Mouse (Mus musculus): ENCODE data around the gene Speer3. TPM values are rescaled to one million over a fixed set of nuclear protein-coding genes. Genes with fewer than 3 reads are reported as not detected.

Speer3 gene
- polyA plus RNA-seq (2012; rRNA removed; ENCODE audit: low replicate concordance), result not detected in 2 replicates

DNA sequence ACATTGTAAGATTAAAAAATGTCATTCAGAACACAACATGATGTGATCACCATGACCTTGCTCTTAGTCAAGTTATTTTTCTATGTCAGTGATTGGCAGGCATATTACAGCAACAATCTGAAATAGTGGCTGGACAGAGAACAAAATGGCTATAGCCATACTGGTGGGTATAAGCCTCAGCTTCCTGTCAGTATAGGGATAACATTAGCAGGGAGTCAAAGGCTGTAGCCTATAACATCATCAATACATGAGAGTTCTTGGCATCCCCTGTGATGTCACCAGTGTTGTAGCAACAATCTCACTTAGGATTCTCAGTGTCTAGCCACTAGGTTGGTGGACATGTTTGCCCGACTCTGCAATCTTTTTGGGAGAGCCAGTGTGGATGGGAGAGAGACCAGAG lies at the start of gene Speer3:
TSS of gene Speer3 (plus strand) at position 301 of the 400 bp plus-strand sequence.

Other genes starting within 250 kb of the Speer3 start
- 0.16 and 1.8 TPM in 2 replicates for gene Sema3e, start 233.7 kb downstream of the Speer3 start, polyA plus RNA-seq (2012; rRNA removed; ENCODE audit: low replicate concordance)